Mouse (Mus musculus) CH12.LX (cell line): ENCODE results near the gene Taf11. TPM values are rescaled to one million over a fixed set of nuclear protein-coding genes. Genes with fewer than 3 reads are reported as not detected.

ENCODE experiments used
- DNase-seq: peaks from one replicate; pipeline ENCODE4 v3.0.0-alpha.2; 2013; ENCODE audit errors: extremely low read depth
- H3K27ac ChIP-seq: 2 replicates; pipeline ENCODE4 v1.5.1; 2012; ENCODE audit warnings: low read depth, mild to moderate bottlenecking, control low read depth, moderate library complexity; ENCODE audit not compliant: insufficient read depth
- H3K27me3 ChIP-seq: replicated peaks from 2 replicates; pipeline ENCODE3; 2012; ENCODE audit warnings: inconsistent platforms
- H3K36me3 ChIP-seq, 2 experiments: replicated peaks in 1 of 2; 2 replicates each; pipeline versions ENCODE3 to v1.6.1; 2012; ENCODE audit warnings: inconsistent platforms in 1 of 2, low read length in 1 of 2, mild to moderate bottlenecking in 1 of 2, mixed read lengths in 1 of 2, moderate library complexity in 1 of 2; ENCODE audit not compliant: control insufficient read depth in 1 of 2, insufficient read depth in 1 of 2
- H3K4me1 ChIP-seq, 2 experiments: 2 replicates each; pipeline ENCODE4 v1.6.1; 2012; ENCODE audit warnings: inconsistent platforms in 1 of 2, moderate library complexity in 1 of 2; ENCODE audit not compliant: insufficient read depth in 2 of 2, control insufficient read depth in 1 of 2
- H3K4me2 ChIP-seq: 2 replicates; pipeline ENCODE4 v1.6.1; 2012; ENCODE audit warnings: low read depth, mild to moderate bottlenecking, control low read depth; ENCODE audit not compliant: poor library complexity, insufficient read depth, severe bottlenecking
- H3K4me3 ChIP-seq, 3 experiments: fragments of 150-350 bp in 1 of 3; sonication (generic) in 1 of 3; replicated peaks in 1 of 3; 2 replicates each; pipeline versions ENCODE3 to v1.5.1; 2011 to 2012; ENCODE audit warnings: low read depth in 2 of 3, low read length in 2 of 3, mild to moderate bottlenecking in 2 of 3, moderate library complexity in 2 of 3, control low read depth in 1 of 3, improper control_type of control experiment in 1 of 3, inconsistent platforms in 1 of 3, mixed read lengths in 1 of 3; ENCODE audit not compliant: poor library complexity in 1 of 3
- H3K79me2 ChIP-seq: replicated peaks from 2 replicates; pipeline ENCODE4 v1.6.1; 2012; ENCODE audit warnings: mild to moderate bottlenecking, moderate library complexity; ENCODE audit not compliant: control insufficient read depth, poor library complexity, insufficient read depth, severe bottlenecking; ENCODE audit errors: extremely low read depth
- H3K9ac ChIP-seq: 2 replicates; pipeline ENCODE4 v1.6.1; 2012; ENCODE audit warnings: low read depth, mild to moderate bottlenecking, control low read depth, moderate library complexity; ENCODE audit not compliant: insufficient read depth
- H3K9me3 ChIP-seq: replicated peaks from 2 replicates; pipeline ENCODE3; 2012; ENCODE audit warnings: low read length, inconsistent platforms, mixed read lengths
- CHD2 ChIP-seq: IDR thresholded peaks from 2 replicates; pipeline ENCODE4 v1.6.1; 2011; ENCODE audit warnings: low read length, improper control_type of control experiment
- CTCF ChIP-seq, 2 experiments: IDR thresholded peaks in 1 of 2; conservative IDR thresholded peaks in 1 of 2; 2 replicates each; pipeline ENCODE4 v1.5.1; 2011 to 2012; ENCODE audit warnings: low read depth in 2 of 2, low read length in 2 of 2, improper control_type of control experiment in 1 of 2, inconsistent platforms in 1 of 2, mild to moderate bottlenecking in 1 of 2, moderate library complexity in 1 of 2
- ETS1 ChIP-seq: conservative IDR thresholded peaks from 2 replicates; pipeline ENCODE4 v1.6.1; 2012; ENCODE audit warnings: low read depth, mild to moderate bottlenecking, inconsistent platforms, low read length, improper control_type of control experiment, moderate library complexity
- HCFC1 ChIP-seq: IDR thresholded peaks from 2 replicates; pipeline ENCODE4 v1.6.1; 2012; ENCODE audit warnings: low read depth, mild to moderate bottlenecking, inconsistent platforms, low read length, improper control_type of control experiment
- JUN ChIP-seq: IDR thresholded peaks from 2 replicates; pipeline ENCODE4 v1.6.1; 2011; ENCODE audit warnings: low read depth, mild to moderate bottlenecking, low read length, improper control_type of control experiment, moderate library complexity; ENCODE audit not compliant: insufficient read depth
- KAT2A ChIP-seq: IDR thresholded peaks from 2 replicates; pipeline ENCODE4 v1.6.1; 2012; ENCODE audit warnings: low read length, improper control_type of control experiment, inconsistent platforms; ENCODE audit not compliant: insufficient replicate concordance
- MAFK ChIP-seq: IDR thresholded peaks from 2 replicates; pipeline ENCODE4 v1.6.1; 2011; ENCODE audit warnings: low read length, improper control_type of control experiment; ENCODE audit not compliant: insufficient replicate concordance
- MAZ ChIP-seq: IDR thresholded peaks from 2 replicates; pipeline ENCODE4 v1.6.1; 2012; ENCODE audit warnings: low read depth, mild to moderate bottlenecking, inconsistent platforms, low read length, improper control_type of control experiment, moderate library complexity
- MYC ChIP-seq: IDR thresholded peaks from 2 replicates; pipeline ENCODE4 v1.6.1; 2011; ENCODE audit warnings: low read depth, mild to moderate bottlenecking, improper control_type of control experiment, low read length
- RCOR1 ChIP-seq: conservative IDR thresholded peaks from 2 replicates; pipeline ENCODE4 v1.6.1; 2012; ENCODE audit warnings: low read depth, mild to moderate bottlenecking, inconsistent platforms, low read length, improper control_type of control experiment
- SIN3A ChIP-seq: IDR thresholded peaks from 2 replicates; pipeline ENCODE4 v1.6.1; 2012; ENCODE audit warnings: low read length, improper control_type of control experiment, inconsistent platforms
- SMC3 ChIP-seq: IDR thresholded peaks from 2 replicates; pipeline ENCODE4 v1.6.1; 2011; ENCODE audit warnings: low read depth, low read length, improper control_type of control experiment
- TBP ChIP-seq: conservative IDR thresholded peaks from 2 replicates; pipeline ENCODE4 v1.6.1; 2011; ENCODE audit warnings: low read depth, low read length, improper control_type of control experiment
- TCF12 ChIP-seq: IDR thresholded peaks from 2 replicates; pipeline ENCODE4 v1.6.1; 2014; ENCODE audit warnings: low read depth, mild to moderate bottlenecking, inconsistent platforms, low read length, improper control_type of control experiment
- USF2 ChIP-seq: conservative IDR thresholded peaks from 2 replicates; pipeline ENCODE4 v1.6.1; 2011; ENCODE audit warnings: low read depth, low read length, improper control_type of control experiment
- ZC3H11A ChIP-seq: IDR thresholded peaks from 2 replicates; pipeline ENCODE4 v1.6.1; 2012; ENCODE audit warnings: low read depth, mild to moderate bottlenecking, inconsistent platforms, low read length, improper control_type of control experiment
- ZMIZ1 ChIP-seq: IDR thresholded peaks from 2 replicates; pipeline ENCODE4 v1.6.1; 2012; ENCODE audit warnings: low read depth, mild to moderate bottlenecking, inconsistent platforms, low read length, improper control_type of control experiment
- ZNF384 ChIP-seq: IDR thresholded peaks from 2 replicates; pipeline ENCODE4 v1.6.1; 2012; ENCODE audit warnings: low read depth, low read length, improper control_type of control experiment, inconsistent platforms
- dilution Hi-C: fragments of 300-500 bp; cut with MboI; formaldehyde crosslinking; loops from 2 replicates; pipeline ENCODE4 v1.14.3; 2020; ENCODE audit warnings: low sequenced_read_pairs; ENCODE audit not compliant: extremely low pct_unique_long_range_greater_than_20kb, extremely low pct_ligation_motif_present
- in situ Hi-C: fragments of 300-500 bp; cut with MboI; formaldehyde crosslinking; loops from 3 replicates; pipeline ENCODE4 v1.14.3; 2019; ENCODE audit warnings: low sequenced_read_pairs, low pct_ligation_motif_present, low pct_unique_long_range_greater_than_20kb, mixed read lengths
- polyA plus RNA-seq: library from polyadenylated mRNA; unstranded; fragments of >175 nt; gene quantifications from 2 replicates; pipeline ENCODE4 v1.2.1, GENCODE M21; 2012; ENCODE audit warnings: low read depth; ENCODE audit not compliant: insufficient read length
- total RNA-seq, 2 experiments: library from RNA; depleted of rRNA; stranded (reverse); fragments of 300-350 nt in 1 of 2; fragments of >200 nt in 1 of 2; gene quantifications; 2 replicates each; pipeline ENCODE4 v1.2.3; 2012 to 2014

Taf11 gene
- total and polyA plus RNA-seq, 3 experiments, result 36.9 to 70.9 (median 41.1) TPM

DNA sequence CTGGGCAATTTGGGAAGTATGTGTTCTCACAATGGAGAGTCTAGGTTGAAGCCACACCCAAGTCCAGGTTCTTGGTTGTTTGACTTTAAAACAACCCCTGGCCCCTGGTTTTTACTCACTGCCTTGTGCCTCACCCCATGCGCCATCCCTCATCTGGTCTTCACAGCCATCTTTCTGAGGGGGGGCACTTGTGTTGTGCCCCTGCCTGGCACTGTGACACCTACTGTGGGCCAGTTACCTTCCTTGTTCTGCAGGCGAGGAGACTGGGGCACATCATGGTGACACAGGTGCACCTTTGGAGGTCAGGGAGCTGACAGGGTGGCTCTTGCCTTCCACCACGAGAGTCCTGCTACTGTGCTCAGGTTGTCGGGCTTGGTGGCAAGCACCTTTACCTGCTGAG lies 32.5 kb upstream of the Taf11 start:
- Histone ChIP-seq H3K9ac (no peak overlapping the region), H3K4me1 (no peaks in the 10 kb centered on the region), H3K4me3 (no peak overlapping the region), H3K27ac (no peak overlapping the region), H3K79me2 (no peaks in the 10 kb centered on the region), H3K9me3 (no peaks in the 10 kb centered on the region), H3K36me3 (peaks cover 0 to 6% of the 10 kb centered on the region in 2 experiments), H3K4me2 (no peak overlapping the region), H3K27me3 (no peaks in the 10 kb centered on the region)
- DNase-seq, result no peak
- in situ Hi-C loops (no loop called here), dilution Hi-C loops (no loop called here)
- no peak for TF ChIP-seq RCOR1
- no peak for TF ChIP-seq JUN
- TF ChIP-seq ZMIZ1, result no peak
- TF ChIP-seq TBP, result no peak
- no peak for TF ChIP-seq SIN3A
- TF ChIP-seq CHD2, result no peak
- TF ChIP-seq CTCF (conservative IDR thresholded peaks at IDR 0.05 in 1 of 2, IDR thresholded peaks at IDR 0.05 in 1 of 2; ENCODE audit: low read depth in 2 of 2, low read length in 2 of 2), result no peak
- TF ChIP-seq HCFC1, result no peak

DNA sequence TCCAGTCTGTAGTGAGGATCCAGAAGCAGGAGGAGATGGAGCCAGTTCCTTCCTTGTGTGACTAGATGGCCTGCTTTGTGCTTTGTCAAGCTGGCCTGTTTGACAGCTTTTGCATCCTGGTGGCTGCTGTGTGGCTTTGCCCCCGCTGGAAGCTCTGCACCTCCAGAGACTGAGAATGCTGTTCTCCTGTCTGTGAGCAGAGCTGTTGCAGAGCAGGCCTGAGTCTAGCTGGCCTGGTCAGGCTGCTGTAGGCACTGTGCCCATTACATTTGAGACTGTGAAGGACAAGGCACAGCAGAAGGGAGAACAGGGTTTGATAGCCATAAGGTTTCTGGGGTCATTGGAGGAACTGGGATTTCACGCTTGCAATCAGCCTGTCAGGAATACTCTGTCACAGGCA lies 32.1 kb upstream of the Taf11 start:
- Histone ChIP-seq H3K4me1 (no peaks in the 10 kb centered on the region), H3K9me3 (no peaks in the 10 kb centered on the region), H3K9ac (no peak overlapping the region), H3K36me3 (peaks cover 0 to 6% of the 10 kb centered on the region in 2 experiments), H3K4me3 (no peak overlapping the region), H3K79me2 (no peaks in the 10 kb centered on the region), H3K4me2 (no peak overlapping the region), H3K27me3 (no peaks in the 10 kb centered on the region), H3K27ac (no peak overlapping the region)
- DNase-seq, result no peak
- TF ChIP-seq ETS1 (no peak), ZC3H11A (no peak), MYC (no peak), TCF12 (no peak)
- in situ Hi-C loops, result no loop called here
- dilution Hi-C loops, result no loop called here

DNA sequence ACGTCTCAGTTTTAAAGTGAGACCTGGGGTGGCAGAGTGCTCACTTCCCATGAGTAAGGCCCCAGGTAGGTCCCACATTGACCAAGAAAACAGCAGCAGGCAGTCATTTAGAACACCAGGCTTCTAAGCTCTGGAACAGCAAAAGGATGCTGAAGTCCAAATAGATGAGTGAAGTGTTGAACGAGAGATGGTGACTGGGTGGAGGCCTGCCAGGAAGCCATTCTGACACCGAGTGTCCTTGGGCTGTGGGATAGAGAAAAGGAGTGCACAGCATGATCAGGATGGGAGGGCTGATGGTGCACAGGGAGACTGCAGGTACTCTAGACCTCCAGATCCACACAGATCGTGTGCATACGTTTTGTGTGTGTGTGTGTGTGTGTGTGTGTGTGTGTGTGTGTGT lies 31.5 kb upstream of the Taf11 start:
- TF ChIP-seq MAFK, result no peak
- TF ChIP-seq USF2, result no peak
- TF ChIP-seq ZNF384, result no peak
- no peak for TF ChIP-seq SMC3
- TF ChIP-seq MAZ, result no peak
- TF ChIP-seq KAT2A, result no peak
- TF ChIP-seq ZC3H11A, result no peak
- H3K9me3 ChIP-seq, result no peaks in the 10 kb centered on the region
- no peaks in the 10 kb centered on the region for H3K27me3 ChIP-seq

More for the DNA sequence above, 31.5 kb upstream of the Taf11 start:
- dilution Hi-C loops, result no loop called here
- peaks cover 0 to 6% of the 10 kb centered on the region in 2 experiments for H3K36me3 ChIP-seq
- no peak overlapping the region for H3K4me2 ChIP-seq
- no peak overlapping the region for H3K4me3 ChIP-seq
- H3K4me1 ChIP-seq, result no peaks in the 10 kb centered on the region
- H3K27ac ChIP-seq, result no peak overlapping the region
- no peaks in the 10 kb centered on the region for H3K79me2 ChIP-seq
- in situ Hi-C loops, result no loop called here
- no peak for DNase-seq
- H3K9ac ChIP-seq, result no peak overlapping the region
